Mouse (Mus musculus): ENCODE measurements around the gene Lair1.

Lair1 gene

DNA sequence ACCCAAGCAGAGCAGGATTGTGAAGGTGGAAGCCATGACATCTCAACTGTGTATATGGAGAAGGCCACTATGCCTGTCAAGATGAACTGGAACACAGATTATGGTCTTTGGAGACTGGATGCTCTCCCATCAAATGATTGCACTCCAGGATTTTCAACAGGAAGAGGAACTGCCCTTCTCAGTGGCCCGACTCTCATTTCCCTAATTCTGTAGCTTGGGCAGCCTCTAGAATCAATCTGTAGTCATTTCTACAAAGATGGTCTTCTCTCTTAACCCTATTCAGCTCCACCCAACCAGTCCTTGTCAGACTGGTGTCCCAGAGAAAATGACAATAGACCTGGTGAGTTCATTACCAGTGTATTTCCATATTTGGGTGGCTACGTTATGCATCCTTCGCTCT is 105.6 kb downstream of the Lair1 start:
- no peak for DNase-seq

All from cerebellum, postnatal 14 days (tissue).